Comparison of ENCODE assay signal across 25 mouse cellular contexts in genomic region chrX:142980855-142981529, GRCm38 (mm10). TPM values are rescaled to one million over a fixed set of nuclear protein-coding genes. Genes with fewer than 3 reads are reported as not detected.
DNase-seq lines count a peak whose midpoint lies in the region; ATAC-seq and TF ChIP-seq lines count a peak whose summit lies in the region.
"Had no signal": no experiment of that assay in that cellular context is flagged by ENCODE, and none has a peak within 500 bp of the region (broad histone marks: within the 10 kb centered on the region; RNA-seq: fewer than 3 reads in every experiment).

No protein-coding gene starts in this region.

- no peak overlapping the region for H3K4me3 ChIP-seq in liver, embryonic 13.5 days (replicated peaks)
- H3K4me3 ChIP-seq in liver, embryonic 11.5 days (ENCODE audit: low read depth, low read length) = no peak overlapping the region
- H3K4me3 ChIP-seq in liver, embryonic 14.5 days (ENCODE audit: insufficient read depth in 1 of 2, low read depth in 2 of 2, low read length in 2 of 2) = no peak overlapping the region; a peak in 1 of 4 replicates
- no peak overlapping the region for H3K4me3 ChIP-seq in liver, postnatal 0 days (ENCODE audit: low read depth, low read length)
- H3K4me3 ChIP-seq: forebrain, embryonic 10.5 days; forebrain, embryonic 13.5 days; heart, adult 2 months; heart, embryonic 10.5 days; heart, embryonic 13.5 days had no signal

- TF ChIP-seq EP300 in liver, embryonic 14.5 days (IDR thresholded peaks at IDR 0.05; ENCODE audit: low read depth) = no peak
- no peak for TF ChIP-seq EP300 in liver, postnatal 0 days (IDR thresholded peaks at IDR 0.05; ENCODE audit: low read depth)

- peak overlapping the region; percentile 60 for H3K4me2 ChIP-seq in liver, embryonic 13.5 days
- no peak overlapping the region for H3K4me2 ChIP-seq in liver, embryonic 11.5 days
- peak overlapping the region; percentile 62 for H3K4me2 ChIP-seq in liver, embryonic 14.5 days (ENCODE audit: low read depth)
- peak overlapping the region; percentile 36 for H3K4me2 ChIP-seq in liver, postnatal 0 days (ENCODE audit: low read depth, low read length)
- H3K4me2 ChIP-seq: forebrain, embryonic 13.5 days; heart, embryonic 13.5 days; hindbrain, embryonic 14.5 days had no signal

- ATAC-seq in liver, embryonic 13.5 days (ENCODE audit: low read depth) = peak; percentile 59
- no peak for ATAC-seq in liver, embryonic 11.5 days (replicated peaks; ENCODE audit: low FRiP score)
- ATAC-seq in liver, embryonic 14.5 days (ENCODE audit: insufficient read depth) = peak; percentile 54; the same call in 1 of the 2 replicates
- peak; percentile 43 for ATAC-seq in liver, postnatal 0 days
- ATAC-seq: CD4-positive, CD25-positive, alpha-beta regulatory T cell, adult 4 months; forebrain, embryonic 13.5 days; forebrain, embryonic 16.5 days; hindbrain, postnatal 0 days had no signal

- peaks cover 38% of the 10 kb centered on the region for H3K4me1 ChIP-seq in liver, embryonic 13.5 days (replicated peaks)
- H3K4me1 ChIP-seq in liver, embryonic 11.5 days (replicated peaks; ENCODE audit: control insufficient read depth, insufficient read depth, low read length) = peaks cover 4% of the 10 kb centered on the region
- peaks cover 22 to 30% of the 10 kb centered on the region in 2 experiments for H3K4me1 ChIP-seq in liver, embryonic 14.5 days (replicated peaks; ENCODE audit: control insufficient read depth in 2 of 2, insufficient read depth in 2 of 2, low read length in 1 of 2)
- H3K4me1 ChIP-seq in liver, postnatal 0 days (ENCODE audit: insufficient read depth) = no peaks in the 10 kb centered on the region
- H3K4me1 ChIP-seq: forebrain, embryonic 10.5 days; forebrain, embryonic 13.5 days; heart, embryonic 10.5 days; heart, embryonic 13.5 days had no signal

- H3K9me3 ChIP-seq in liver, embryonic 13.5 days (replicated peaks) = no peaks in the 10 kb centered on the region
- no peaks in the 10 kb centered on the region for H3K9me3 ChIP-seq in liver, embryonic 11.5 days (ENCODE audit: control insufficient read depth, low read length)
- H3K9me3 ChIP-seq in liver, embryonic 14.5 days (ENCODE audit: control insufficient read depth, low read length) = no peaks in the 10 kb centered on the region
- no peaks in the 10 kb centered on the region for H3K9me3 ChIP-seq in liver, postnatal 0 days (ENCODE audit: low read length)
- H3K9me3 ChIP-seq: forebrain, embryonic 10.5 days; forebrain, embryonic 13.5 days; heart, embryonic 10.5 days; heart, embryonic 13.5 days had no signal

- WGBS in liver, embryonic 13.5 days (ENCODE audit: insufficient replicate concordance) = 32% methylated on average over 2 of the region's 2 CpGs
- WGBS in liver, embryonic 11.5 days = 44% methylated on average over 2 of the region's 2 CpGs
- 25% methylated on average over 2 of the region's 2 CpGs for WGBS in liver, embryonic 14.5 days (ENCODE audit: insufficient replicate concordance)
- WGBS in liver, postnatal 0 days (ENCODE audit: insufficient replicate concordance) = 47% methylated on average over 2 of the region's 2 CpGs

- H3K9ac ChIP-seq in liver, embryonic 13.5 days = peak overlapping the region; percentile 41; the same call in 1 of the 2 replicates
- H3K9ac ChIP-seq in liver, embryonic 11.5 days (ENCODE audit: low read depth, low read length) = no peak overlapping the region
- H3K9ac ChIP-seq in liver, embryonic 14.5 days (replicated peaks) = peak overlapping the region; percentile 18
- H3K9ac ChIP-seq in liver, postnatal 0 days (replicated peaks) = no peak overlapping the region
- H3K9ac ChIP-seq: forebrain, embryonic 13.5 days; heart, embryonic 13.5 days; hindbrain, embryonic 14.5 days had no signal

- peak overlapping the region; percentile 94 for H3K27ac ChIP-seq in liver, embryonic 13.5 days
- no peak overlapping the region for H3K27ac ChIP-seq in liver, embryonic 11.5 days (ENCODE audit: low read depth, low read length)
- H3K27ac ChIP-seq in liver, embryonic 14.5 days = peak overlapping the region; percentile 93
- peak overlapping the region; percentile 34; the same call in 1 of the 2 replicates for H3K27ac ChIP-seq in liver, postnatal 0 days (ENCODE audit: low read depth)
- H3K27ac ChIP-seq: forebrain, embryonic 10.5 days; forebrain, embryonic 13.5 days; heart, adult 2 months; heart, embryonic 10.5 days; heart, embryonic 13.5 days; hindbrain, embryonic 14.5 days; hindbrain, postnatal 0 days had no signal

- DNase-seq in liver, embryonic 13.5 days = no peak
- no peak for DNase-seq in liver, embryonic 11.5 days (ENCODE audit: low spot score)
- no peak for DNase-seq in liver, embryonic 14.5 days (ENCODE audit: low read depth in 3 of 3, low spot score in 3 of 3)
- no peak for DNase-seq in liver, postnatal 0 days
- no peak for DNase-seq in embryo, embryonic 10 days (ENCODE audit: low spot score)
- DNase-seq in right cerebral cortex, postnatal 4 days = no peak
- DNase-seq: adrenal gland, adult 2 months; adrenal gland, postnatal 14 days; cerebellum, adult 11-12 months; cerebellum, adult 8-10 months; cerebellum, postnatal 10 days; cerebellum, postnatal 36 days; gastrocnemius, postnatal 10 days; gastrocnemius, postnatal 36 days; heart, adult 2 months; heart, postnatal 14 days; heart, postnatal 4 days had no signal

- no peaks in the 10 kb centered on the region for H3K36me3 ChIP-seq in liver, embryonic 13.5 days
- no peaks in the 10 kb centered on the region for H3K36me3 ChIP-seq in liver, embryonic 11.5 days (ENCODE audit: control insufficient read depth, insufficient read depth, low read length)
- no peaks in the 10 kb centered on the region for H3K36me3 ChIP-seq in liver, embryonic 14.5 days (replicated peaks; ENCODE audit: control insufficient read depth, insufficient read depth, low read depth)
- H3K36me3 ChIP-seq in liver, postnatal 0 days (replicated peaks; ENCODE audit: insufficient read depth, low read length) = no peaks in the 10 kb centered on the region
- H3K36me3 ChIP-seq: forebrain, embryonic 10.5 days; heart, embryonic 10.5 days; heart, embryonic 13.5 days had no signal

- no peaks in the 10 kb centered on the region for H3K27me3 ChIP-seq in liver, embryonic 13.5 days
- H3K27me3 ChIP-seq in liver, embryonic 11.5 days (replicated peaks; ENCODE audit: control insufficient read depth, insufficient read depth, low read length) = peaks cover 4% of the 10 kb centered on the region; the same call in 1 of the 2 replicates
- no peaks in the 10 kb centered on the region for H3K27me3 ChIP-seq in liver, embryonic 14.5 days (ENCODE audit: control insufficient read depth, insufficient read depth, low read length)
- no peaks in the 10 kb centered on the region; the same call in 1 of the 2 replicates for H3K27me3 ChIP-seq in liver, postnatal 0 days (ENCODE audit: insufficient read depth, low read length)
- H3K27me3 ChIP-seq: heart, embryonic 13.5 days had no signal

- TF ChIP-seq CTCF in liver, embryonic 14.5 days (IDR thresholded peaks at IDR 0.05; ENCODE audit: low read depth) = no peak
- TF ChIP-seq CTCF in liver, postnatal 0 days (IDR thresholded peaks at IDR 0.05; ENCODE audit: low read depth) = no peak

RNA-seq across cellular contexts. Expression of gene Ammecr1, which starts 14.5 kb away (rescaled TPM):
- polyA plus RNA-seq in liver, embryonic 13.5 days (2015; fragmentation: Nextera tagmentation; extraction: Ambion mirVana) = 16.6 and 20.2 TPM in 2 replicates
- 28.6 and 29.2 TPM in 2 replicates for polyA plus RNA-seq in liver, embryonic 11.5 days (2014; fragmentation: Nextera tagmentation; extraction: Ambion mirVana)
- polyA plus RNA-seq in liver, embryonic 14.5 days (2012; rRNA removed) = 3.2 and 5.0 TPM in 2 replicates
- 12.8 and 14.8 TPM in 2 replicates for polyA plus RNA-seq in liver, embryonic 14.5 days (2014; fragmentation: Nextera tagmentation; extraction: Ambion mirVana)
- 4.4 and 5.2 TPM in 2 replicates for polyA plus RNA-seq in liver, postnatal 0 days (2015; fragmentation: Nextera tagmentation; extraction: Ambion mirVana)

Comparison
In these comparisons a context has a peak if more than half of its experiments do, and no peak if none do; other contexts are left out.
1. H3K9ac ChIP-seq: peak in liver, embryonic 13.5 days (single experiment) and liver, embryonic 14.5 days (single experiment); none in liver, embryonic 11.5 days (single experiment) and liver, postnatal 0 days (single experiment).